Mouse (Mus musculus) liver, embryonic 15.5 days (tissue): ENCODE data around the gene Cabp2. TPM values are rescaled to one million over a fixed set of nuclear protein-coding genes. Genes with fewer than 3 reads are reported as not detected.

Experiments
- ATAC-seq: fragments of 200-750 bp; cut with Nextera tagmentation; 2 replicates; pipeline ENCODE4 v1.8.0; 2017; ENCODE audit warnings: moderate number of reproducible peaks, mild to moderate bottlenecking, moderate library complexity; ENCODE audit not compliant: insufficient read depth
- H3K27ac ChIP-seq: fragments of 300-500 bp; sonication (generic); replicated peaks from 2 replicates; pipeline ENCODE4 v1.5.1; 2015; ENCODE audit warnings: mild to moderate bottlenecking, inconsistent platforms
- H3K27me3 ChIP-seq: fragments of 300-500 bp; sonication (generic); 2 replicates; pipeline ENCODE4 v1.6.1; 2015; ENCODE audit warnings: mild to moderate bottlenecking, inconsistent platforms
- H3K36me3 ChIP-seq: fragments of 300-500 bp; sonication (generic); replicated peaks from 2 replicates; pipeline ENCODE4 v1.6.1; 2015; ENCODE audit warnings: moderate library complexity, mild to moderate bottlenecking, inconsistent platforms
- H3K4me1 ChIP-seq: fragments of 300-500 bp; sonication (generic); replicated peaks from 2 replicates; pipeline ENCODE4 v1.6.1; 2015; ENCODE audit warnings: inconsistent platforms
- H3K4me2 ChIP-seq: fragments of 300-500 bp; sonication (generic); 2 replicates; pipeline ENCODE4 v1.6.1; 2015; ENCODE audit warnings: moderate library complexity, mild to moderate bottlenecking, inconsistent platforms
- H3K4me3 ChIP-seq: fragments of 300-500 bp; sonication (generic); replicated peaks from 2 replicates; pipeline ENCODE4 v1.5.1; 2015; ENCODE audit warnings: mild to moderate bottlenecking, inconsistent platforms
- H3K9ac ChIP-seq: fragments of 300-500 bp; sonication (generic); 2 replicates; pipeline ENCODE4 v1.6.1; 2015; ENCODE audit warnings: moderate library complexity, mild to moderate bottlenecking, inconsistent platforms
- H3K9me3 ChIP-seq: fragments of 300-500 bp; sonication (generic); replicated peaks from 2 replicates; pipeline ENCODE4 v1.6.1; 2016; ENCODE audit warnings: inconsistent platforms
- WGBS: fragments of 180-500 bp; shearing (Covaris S2); methylation state at CpG from one replicate; pipeline ENCODE4 v1.1.7; 2015; ENCODE audit warnings: mixed read lengths; ENCODE audit not compliant: insufficient replicate concordance; 5-methylcytosine and 5-hydroxymethylcytosine counted together
- polyA plus RNA-seq: library from polyadenylated mRNA; unstranded; fragments of >200 nt; fragmentation: Nextera tagmentation; extraction: Ambion mirVana; gene quantifications from 2 replicates; pipeline ENCODE4 v1.2.1, GENCODE M21; 2015

Gene Cabp2
- polyA plus RNA-seq, 1 experiment from 2014 or later: 0.38 TPM

GRCm38 (mm10) chr19:4083826-4084225 is 2.4 kb downstream of the Cabp2 start:
- no peak overlapping the region for H3K27ac ChIP-seq
- no peak overlapping the region for H3K4me2 ChIP-seq
- H3K27me3 ChIP-seq: peaks cover 26% of the 10 kb centered on the region; the same call in 1 of the 2 replicates
- no peaks in the 10 kb centered on the region for H3K9me3 ChIP-seq
- H3K36me3 ChIP-seq: no peaks in the 10 kb centered on the region
- H3K4me3 ChIP-seq: no peak overlapping the region
- H3K4me1 ChIP-seq: peaks cover 52% of the 10 kb centered on the region
- H3K9ac ChIP-seq: no peak overlapping the region
- WGBS: 40% methylated on average over 8 of the region's 8 CpGs
- no peak for ATAC-seq

DNA sequence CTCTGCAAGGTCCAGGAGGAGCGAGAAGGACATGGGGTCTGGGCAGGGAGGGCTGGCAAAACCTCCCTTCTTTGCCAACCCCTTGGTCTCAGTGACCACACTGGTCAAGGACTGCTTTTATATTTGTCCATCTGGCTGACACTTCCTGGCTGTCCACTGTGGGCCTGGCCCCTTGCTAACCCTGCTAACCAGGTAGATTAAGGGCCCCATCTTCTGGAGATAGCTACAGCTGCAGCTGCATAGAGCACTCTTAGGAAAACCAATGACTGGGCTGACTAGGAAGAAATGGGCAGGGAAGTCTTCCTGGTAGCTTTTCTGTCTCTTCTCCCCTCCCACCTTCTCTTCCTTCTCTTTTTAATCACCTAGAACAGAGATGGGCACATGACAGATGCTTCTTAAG is 3.6 kb downstream of the Cabp2 start:
- 95% methylated on average over 1 of the region's 1 CpGs for WGBS
- H3K4me2 ChIP-seq: no peak overlapping the region
- H3K4me3 ChIP-seq: no peak overlapping the region
- no peak overlapping the region for H3K9ac ChIP-seq
- peaks cover 42% of the 10 kb centered on the region for H3K4me1 ChIP-seq
- no peaks in the 10 kb centered on the region for H3K9me3 ChIP-seq
- H3K27ac ChIP-seq: no peak overlapping the region
- peaks cover 35% of the 10 kb centered on the region for H3K27me3 ChIP-seq
- ATAC-seq: 0 out of 2 replicates have a peak, but pooled peaks have one; percentile 23
- no peaks in the 10 kb centered on the region for H3K36me3 ChIP-seq

DNA sequence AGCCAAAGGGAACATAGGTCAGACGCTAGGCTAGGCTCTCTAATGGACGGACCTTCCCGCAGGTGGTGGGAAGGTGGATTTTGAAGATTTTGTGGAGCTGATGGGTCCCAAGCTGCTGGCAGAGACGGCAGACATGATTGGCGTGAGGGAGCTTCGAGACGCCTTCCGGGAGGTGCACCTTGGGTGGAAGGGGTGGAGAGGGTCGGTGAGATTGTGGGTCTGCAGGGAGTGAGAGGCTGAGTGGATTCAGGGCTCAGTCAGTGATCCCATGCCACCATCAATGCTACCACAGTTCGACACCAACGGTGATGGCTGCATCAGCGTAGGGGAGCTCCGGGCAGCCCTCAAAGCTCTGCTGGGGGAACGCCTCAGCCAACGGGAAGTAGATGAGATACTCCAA is 4.8 kb downstream of the Cabp2 start:
- H3K9me3 ChIP-seq: no peaks in the 10 kb centered on the region
- 81% methylated on average over 15 of the region's 15 CpGs for WGBS
- H3K4me1 ChIP-seq: peaks cover 30% of the 10 kb centered on the region
- H3K36me3 ChIP-seq: no peaks in the 10 kb centered on the region
- peaks cover 35% of the 10 kb centered on the region for H3K27me3 ChIP-seq
- H3K4me2 ChIP-seq: no peak overlapping the region
- no peak overlapping the region for H3K27ac ChIP-seq
- no peak overlapping the region for H3K4me3 ChIP-seq
- no peak overlapping the region for H3K9ac ChIP-seq
- no peak for ATAC-seq

DNA sequence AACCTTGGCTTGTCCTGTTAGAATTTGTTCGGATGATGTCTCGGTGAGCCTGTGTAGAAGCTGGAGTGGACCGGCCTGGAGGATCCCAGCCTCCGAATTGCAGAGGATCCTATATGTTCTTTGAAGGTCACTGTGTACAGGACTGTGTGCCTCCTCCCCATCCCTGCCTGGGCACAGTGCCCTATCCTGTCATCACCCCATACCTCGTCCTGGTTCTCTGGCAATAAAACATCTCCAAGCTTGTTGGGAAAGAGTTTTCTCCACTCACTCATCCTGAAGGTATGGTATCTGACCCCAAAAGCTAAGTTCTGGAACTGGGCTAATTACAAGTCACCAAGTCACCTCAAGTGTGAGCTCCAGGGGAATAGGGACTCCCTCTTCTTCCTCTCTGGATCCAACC is 5.7 kb downstream of the Cabp2 start:
- Histone ChIP-seq H3K4me3 (no peak overlapping the region), H3K9me3 (no peaks in the 10 kb centered on the region), H3K4me2 (no peak overlapping the region), H3K9ac (no peak overlapping the region), H3K4me1 (peaks cover 25% of the 10 kb centered on the region), H3K27ac (no peak overlapping the region), H3K36me3 (no peaks in the 10 kb centered on the region), H3K27me3 (peaks cover 35% of the 10 kb centered on the region)
- ATAC-seq: no peak
- 68% methylated on average over 5 of the region's 5 CpGs for WGBS

- Histone ChIP-seq H3K9ac (no peak overlapping the region), H3K36me3 (no peaks in the 10 kb centered on the region), H3K27me3 (peaks cover 33% of the 10 kb centered on the region), H3K4me2 (no peak overlapping the region), H3K4me3 (no peak overlapping the region), H3K27ac (no peak overlapping the region), H3K4me1 (peaks cover 33% of the 10 kb centered on the region), H3K9me3 (no peaks in the 10 kb centered on the region)
- WGBS: 25% methylated on average over 5 of the region's 5 CpGs
- ATAC-seq: no peak
Measured at GRCm38 (mm10) chr19:4088146-4088545, 6.8 kb downstream of the Cabp2 start.

DNA sequence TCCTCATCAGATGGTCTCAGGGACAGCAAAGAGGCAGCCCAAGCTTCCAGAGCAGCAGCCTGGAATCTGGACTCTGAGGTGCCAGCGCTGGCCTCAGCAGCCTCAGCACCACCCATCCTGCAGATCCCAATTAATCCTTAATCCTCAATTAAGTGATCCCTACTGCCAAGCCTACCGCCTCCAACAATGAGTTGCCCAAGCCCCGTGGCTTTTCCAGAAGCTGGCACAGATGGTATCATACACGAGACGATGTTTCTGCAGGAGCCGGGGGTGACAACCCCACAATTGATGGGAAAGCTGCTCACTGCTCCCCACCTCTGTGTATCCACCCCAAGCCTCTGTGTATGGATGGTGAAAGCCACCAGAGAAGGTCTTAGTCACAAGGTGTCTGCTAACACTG is 7.8 kb downstream of the Cabp2 start:
- Histone ChIP-seq H3K4me2 (no peak overlapping the region), H3K9me3 (no peaks in the 10 kb centered on the region), H3K4me3 (no peak overlapping the region), H3K36me3 (no peaks in the 10 kb centered on the region), H3K9ac (no peak overlapping the region), H3K4me1 (peaks cover 24% of the 10 kb centered on the region), H3K27me3 (peaks cover 24% of the 10 kb centered on the region), H3K27ac (no peak overlapping the region)
- ATAC-seq: no peak
- WGBS: 68% methylated on average over 6 of the region's 6 CpGs

DNA sequence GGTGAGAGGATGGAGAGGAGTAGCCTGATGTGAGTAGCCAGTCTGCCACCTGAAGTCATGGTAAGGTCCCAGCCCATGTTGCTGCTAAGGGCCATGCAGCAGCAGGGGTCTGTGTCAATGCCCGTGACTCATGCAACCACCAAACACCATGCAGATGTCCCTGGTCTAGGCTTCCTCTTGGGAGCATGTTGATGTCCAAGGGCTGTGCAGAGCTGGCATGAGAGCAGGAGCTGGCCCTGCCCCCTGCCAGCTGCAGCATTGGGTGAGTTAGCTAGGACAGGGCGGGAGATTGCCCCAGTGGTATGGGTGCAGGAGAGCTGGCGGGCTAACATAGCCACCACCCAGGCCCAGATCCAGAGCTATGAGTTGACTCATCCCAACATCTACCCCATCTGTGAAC is 9.1 kb downstream of the Cabp2 start:
- no peak overlapping the region for H3K4me3 ChIP-seq
- no peak overlapping the region for H3K27ac ChIP-seq
- H3K4me1 ChIP-seq: peaks cover 14% of the 10 kb centered on the region
- H3K9ac ChIP-seq: no peak overlapping the region
- H3K4me2 ChIP-seq: no peak overlapping the region
- 61% methylated on average over 3 of the region's 3 CpGs for WGBS
- peaks cover 23% of the 10 kb centered on the region for H3K27me3 ChIP-seq
- no peaks in the 10 kb centered on the region for H3K9me3 ChIP-seq
- no peak for ATAC-seq
- no peaks in the 10 kb centered on the region for H3K36me3 ChIP-seq

DNA sequence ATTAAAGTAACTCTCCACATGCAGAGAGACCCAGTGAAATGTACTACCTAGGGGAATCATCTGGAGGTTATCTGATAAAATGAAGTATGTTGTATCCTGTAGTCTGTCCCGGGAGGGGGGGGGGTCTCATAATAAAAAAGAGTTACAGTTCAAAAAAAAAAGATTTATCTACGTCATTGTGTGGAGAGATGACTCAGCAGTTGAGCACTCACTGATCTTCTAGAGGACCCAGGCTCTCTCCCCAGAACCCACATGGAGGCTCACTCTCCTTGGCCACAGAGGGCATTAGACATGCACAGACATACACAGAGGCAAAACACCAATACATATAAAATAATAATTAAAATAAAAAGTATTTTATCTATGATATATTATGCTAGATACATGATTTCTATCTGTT is 10.0 kb downstream of the Cabp2 start:
- Histone ChIP-seq H3K36me3 (no peaks in the 10 kb centered on the region), H3K4me2 (no peak overlapping the region), H3K9ac (no peak overlapping the region), H3K27ac (no peak overlapping the region), H3K4me1 (peaks cover 20% of the 10 kb centered on the region), H3K4me3 (no peak overlapping the region), H3K9me3 (no peaks in the 10 kb centered on the region), H3K27me3 (peaks cover 16% of the 10 kb centered on the region)
- WGBS: 16% methylated on average over 2 of the region's 2 CpGs
- no peak for ATAC-seq

DNA sequence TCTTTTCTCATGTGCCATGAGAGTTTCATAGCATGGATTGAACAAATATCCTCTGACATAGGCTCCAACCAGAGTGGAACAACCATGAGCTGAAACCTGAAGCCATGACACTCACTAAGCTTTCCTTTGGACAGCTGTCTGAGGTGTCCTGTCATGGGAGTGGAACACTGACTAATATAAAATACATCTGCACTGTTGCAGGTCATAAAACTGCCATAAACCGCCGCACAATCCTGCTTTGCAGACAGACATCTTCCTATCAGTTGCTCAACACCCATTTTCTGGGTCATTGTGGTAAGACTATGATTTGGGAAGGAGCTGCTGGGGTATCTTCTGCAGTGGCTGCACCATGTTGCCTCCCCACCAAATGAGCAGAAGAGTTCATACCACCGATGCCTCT is 11.4 kb downstream of the Cabp2 start:
- Histone ChIP-seq H3K36me3 (no peaks in the 10 kb centered on the region), H3K4me2 (no peak overlapping the region), H3K9me3 (no peaks in the 10 kb centered on the region), H3K27ac (no peak overlapping the region), H3K9ac (no peak overlapping the region), H3K4me1 (peaks cover 30% of the 10 kb centered on the region), H3K4me3 (no peak overlapping the region), H3K27me3 (peaks cover 11% of the 10 kb centered on the region)
- WGBS: 45% methylated on average over 3 of the region's 3 CpGs
- ATAC-seq: no peak

DNA sequence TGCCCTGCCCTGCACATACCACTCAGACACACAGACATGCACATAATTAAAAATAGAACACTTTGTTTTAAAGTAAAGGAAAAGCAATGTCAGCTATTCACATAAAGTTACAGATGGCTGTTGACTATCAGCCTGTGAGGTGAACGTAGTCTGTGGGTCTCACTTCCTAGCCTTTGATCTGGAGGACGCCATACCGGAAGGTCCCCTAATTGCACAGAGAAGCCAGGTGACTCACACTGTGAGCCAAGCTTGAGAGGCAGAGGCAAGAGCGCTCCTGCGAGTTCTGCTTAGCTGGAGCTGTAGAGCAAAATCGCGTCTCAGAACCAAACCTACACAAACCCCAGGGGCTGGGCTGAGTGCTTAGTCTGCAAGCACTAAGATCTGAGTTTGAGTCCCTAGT is 12.4 kb downstream of the Cabp2 start:
- Histone ChIP-seq H3K9me3 (no peaks in the 10 kb centered on the region), H3K27ac (no peak overlapping the region), H3K4me2 (no peak overlapping the region), H3K4me3 (no peak overlapping the region), H3K27me3 (peaks cover 9% of the 10 kb centered on the region), H3K4me1 (peaks cover 34% of the 10 kb centered on the region), H3K36me3 (peaks cover 6% of the 10 kb centered on the region; the same call in 1 of the 2 replicates), H3K9ac (no peak overlapping the region)
- no peak for ATAC-seq
- WGBS: 76% methylated on average over 7 of the region's 7 CpGs

- H3K4me3 ChIP-seq: no peak overlapping the region
- H3K4me1 ChIP-seq: peaks cover 40% of the 10 kb centered on the region
- H3K9ac ChIP-seq: no peak overlapping the region
- no peak for ATAC-seq
- H3K27ac ChIP-seq: no peak overlapping the region
- peaks cover 6% of the 10 kb centered on the region; the same call in 1 of the 2 replicates for H3K36me3 ChIP-seq
- WGBS: 69% methylated on average over 3 of the region's 3 CpGs
- peaks cover 3% of the 10 kb centered on the region for H3K27me3 ChIP-seq
- no peak overlapping the region for H3K4me2 ChIP-seq
- H3K9me3 ChIP-seq: no peaks in the 10 kb centered on the region
Measured at GRCm38 (mm10) chr19:4094348-4094747, 13.0 kb downstream of the Cabp2 start.

- Histone ChIP-seq H3K27me3 (peaks cover 5% of the 10 kb centered on the region), H3K9ac (no peak overlapping the region), H3K9me3 (no peaks in the 10 kb centered on the region), H3K4me1 (peaks cover 45% of the 10 kb centered on the region), H3K4me2 (no peak overlapping the region), H3K27ac (no peak overlapping the region), H3K36me3 (peaks cover 6% of the 10 kb centered on the region; the same call in 1 of the 2 replicates), H3K4me3 (no peak overlapping the region)
- 74% methylated on average over 5 of the region's 5 CpGs for WGBS
- no peak for ATAC-seq
Measured at GRCm38 (mm10) chr19:4094774-4095303, 13.5 kb downstream of the Cabp2 start.
